Mouse (Mus musculus) central nervous system, embryonic 14 days (tissue): ENCODE results near the gene Tnpo2. TPM values are rescaled to one million over a fixed set of nuclear protein-coding genes. Genes with fewer than 3 reads are reported as not detected.

Experiments used
- polyA plus RNA-seq: library from polyadenylated mRNA; depleted of rRNA; stranded (reverse); fragments of >200 nt; gene quantifications from 2 replicates; pipeline ENCODE4 v1.2.3, GENCODE M21; 2012; rRNA removed

Tnpo2 gene
- polyA plus RNA-seq: 104 and 108 TPM in 2 replicates

GRCm38 (mm10) chr8:85036718-85037365 is at the start of gene Tnpo2:
Gene Tnpo2 (plus strand): TSS chr8:85036915.

GRCm38 (mm10) chr8:84990349-84990748 is 46.4 kb upstream of the Tnpo2 start, which contains the start of gene Hook2:
Gene Hook2 (plus strand): TSS chr8:84990603.

GRCm38 (mm10) chr8:85014431-85014830 is 22.3 kb upstream of the Tnpo2 start, which contains the start of gene Best2:
Gene Best2 (minus strand): TSS chr8:85014531.

DNA sequence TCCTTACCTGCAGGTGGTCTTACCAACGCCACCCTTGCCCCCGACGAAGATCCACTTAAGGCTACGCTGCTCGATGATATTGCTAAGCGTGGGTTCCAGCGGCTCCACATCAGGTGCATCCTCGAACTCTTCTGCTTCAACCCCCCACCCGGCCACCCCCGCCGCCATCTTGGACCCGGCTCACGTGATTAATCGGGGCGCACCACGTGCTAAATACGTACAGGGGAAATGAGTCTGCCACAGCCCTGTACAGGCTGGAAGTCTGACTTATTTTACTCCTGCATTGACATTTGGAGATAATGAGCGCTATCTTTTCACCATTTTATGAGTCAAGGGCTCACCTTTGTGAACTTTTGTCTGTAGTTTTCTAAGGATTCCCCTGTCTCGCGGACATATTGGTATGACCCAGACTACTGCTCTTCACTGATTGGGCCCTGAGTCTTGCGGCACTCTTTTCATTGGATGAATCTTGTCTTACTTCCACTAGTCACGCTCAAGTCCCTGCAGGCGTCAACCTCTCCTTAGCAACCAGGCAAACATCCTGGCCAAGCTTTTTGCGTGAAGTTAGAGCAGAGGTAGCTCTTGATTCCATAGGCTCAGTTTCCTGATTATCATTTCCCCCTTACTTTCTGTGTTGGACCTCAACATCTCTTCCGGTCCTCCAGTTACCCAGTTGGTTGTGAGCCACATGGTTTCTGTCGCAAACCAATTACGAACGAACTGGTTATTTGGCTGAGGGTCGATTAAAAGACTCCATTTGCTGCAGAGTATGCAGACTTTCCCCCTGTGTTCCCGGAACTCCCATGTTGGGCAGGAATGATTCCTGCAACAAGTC is 11.4 kb upstream of the Tnpo2 start, which contains the start of gene Asna1:
Gene Asna1, minus strand, starts transcription at position 184 of the 835 bp plus-strand sequence.

GRCm38 (mm10) chr8:85026670-85027515 is 9.8 kb upstream of the Tnpo2 start, which contains the start of gene Trir:
Gene Trir (plus strand): TSS chr8:85026823.

GRCm38 (mm10) chr8:85059879-85060616 is 23.3 kb downstream of the Tnpo2 start, which contains the start of gene Fbxw9:
Gene Fbxw9 (plus strand): TSS chr8:85060055.

DNA sequence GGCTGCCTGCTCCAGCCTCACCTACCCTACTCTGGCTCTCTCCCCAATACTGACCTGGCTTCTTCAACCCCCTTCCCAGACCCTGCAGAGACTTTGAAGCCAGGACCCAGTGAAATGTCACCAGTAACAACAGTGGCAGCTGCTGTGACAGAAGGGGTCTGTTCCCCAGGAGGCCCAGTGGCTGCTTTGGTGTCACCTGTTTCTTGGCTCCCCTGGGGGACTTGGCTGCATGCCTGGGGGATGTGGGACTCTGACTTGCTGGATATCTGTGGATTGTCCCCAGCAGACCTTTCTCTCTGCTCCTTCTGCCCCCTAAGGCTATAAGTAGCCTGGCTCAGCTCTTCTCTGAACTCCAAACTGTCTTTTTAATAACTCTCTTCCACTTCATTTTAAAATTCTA is 31.3 kb downstream of the Tnpo2 start, which contains the start of gene Gm5741:
Gene Gm5741, minus strand, starts transcription at position 1 of the 400 bp plus-strand sequence.

GRCm38 (mm10) chr8:85071514-85072281 is 35.0 kb downstream of the Tnpo2 start, which contains the start of gene Dhps:
Gene Dhps (plus strand): TSS chr8:85071757.

GRCm38 (mm10) chr8:85080532-85081215 is 44.0 kb downstream of the Tnpo2 start, which contains the start of gene Wdr83os:
Gene Wdr83os (plus strand): TSS chr8:85080740.

DNA sequence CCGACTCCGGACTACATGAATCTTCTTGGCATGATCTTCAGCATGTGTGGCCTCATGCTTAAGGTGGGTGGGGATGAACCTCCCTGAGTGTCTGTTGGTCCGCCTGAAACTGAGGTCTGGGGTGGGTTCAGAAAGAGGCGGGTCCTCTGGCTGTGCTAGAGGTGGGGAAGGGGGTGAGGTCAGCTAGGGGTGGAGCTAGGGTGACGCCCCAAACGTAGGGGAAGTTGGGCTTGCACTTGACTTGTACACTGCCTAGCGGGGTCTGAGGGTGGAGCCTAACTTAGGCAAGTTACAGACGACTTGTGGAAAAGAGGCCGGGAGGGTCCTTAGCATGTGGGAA is 44.5 kb downstream of the Tnpo2 start, which contains the start of gene Wdr83:
Gene Wdr83, minus strand, starts transcription at position 91 of the 340 bp plus-strand sequence.

DNA sequence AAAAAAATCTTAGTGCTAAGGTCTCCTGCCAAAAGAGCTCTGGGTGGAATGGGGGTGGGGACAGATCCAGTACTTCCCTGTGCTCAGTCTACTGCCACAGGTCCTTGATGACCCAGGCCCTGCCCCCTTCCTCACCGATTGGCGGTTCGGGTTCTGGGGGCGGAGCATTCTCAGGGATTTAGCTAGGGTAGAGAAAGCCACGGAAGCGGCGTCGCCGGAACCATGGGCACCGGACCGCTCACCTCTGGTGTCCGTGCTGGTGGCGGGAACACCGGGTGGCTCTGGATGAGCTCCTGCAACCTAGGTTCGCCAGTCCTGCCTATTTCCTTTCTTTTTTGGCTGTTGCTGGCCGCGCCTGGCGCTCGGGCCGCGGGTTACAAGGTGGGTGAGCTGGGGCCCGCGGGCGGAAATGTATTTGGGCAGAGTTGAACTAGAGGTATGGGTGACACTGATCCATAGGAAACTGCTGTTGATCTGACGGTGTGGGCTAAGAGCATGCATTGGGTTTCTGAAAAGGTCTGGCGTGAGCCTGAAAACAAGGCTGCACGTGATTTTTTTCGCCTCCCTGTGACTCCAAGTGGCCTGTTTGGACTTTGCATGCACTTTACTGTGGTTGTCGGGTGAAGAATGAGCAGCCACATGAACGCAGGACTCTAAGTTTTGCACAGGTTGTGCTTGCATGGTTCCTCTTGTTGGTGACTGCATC is 46.5 kb downstream of the Tnpo2 start, which contains the start of gene Man2b1:
Gene Man2b1, plus strand, starts transcription at position 163 of the 706 bp plus-strand sequence.

Other genes with a start within 250 kb of the Tnpo2 start
- 53.5 and 59.2 TPM in 2 replicates for gene Nfix, start 236.6 kb upstream of the Tnpo2 start, polyA plus RNA-seq
- gene Dand5, start 214.1 kb upstream of the Tnpo2 start, polyA plus RNA-seq: 8.7 and 9.3 TPM in 2 replicates
- gene Gadd45gip1, start 205.4 kb upstream of the Tnpo2 start, polyA plus RNA-seq: 37.6 and 41.9 TPM in 2 replicates
- 66.8 and 71.5 TPM in 2 replicates for gene Rad23a, start 196.2 kb upstream of the Tnpo2 start, polyA plus RNA-seq
- gene Calr, start 190.0 kb upstream of the Tnpo2 start, polyA plus RNA-seq: 455 and 581 TPM in 2 replicates
- gene Farsa, start 179.9 kb upstream of the Tnpo2 start, polyA plus RNA-seq: 123 and 124 TPM in 2 replicates
- gene Syce2, start 164.8 kb upstream of the Tnpo2 start, polyA plus RNA-seq: 26.9 and 31.5 TPM in 2 replicates
- 57.8 and 58.3 TPM in 2 replicates for gene Gcdh, start 143.0 kb upstream of the Tnpo2 start, polyA plus RNA-seq
- 0.66 and 0.96 TPM in 2 replicates for gene Klf1, start 135.0 kb upstream of the Tnpo2 start, polyA plus RNA-seq
- gene Dnase2a, start 128.4 kb upstream of the Tnpo2 start, polyA plus RNA-seq: 6.6 and 7.6 TPM in 2 replicates
- gene Mast1, start 99.6 kb upstream of the Tnpo2 start, polyA plus RNA-seq: 104 and 112 TPM in 2 replicates
- 6.7 TPM in 2 replicates for gene Rtbdn, start 89.9 kb upstream of the Tnpo2 start, polyA plus RNA-seq
- 0.32 TPM in 1 of 2 replicates, not detected in the other for gene Gm49661, start 67.5 kb upstream of the Tnpo2 start, polyA plus RNA-seq
- 811 and 935 TPM in 2 replicates for gene Prdx2, start 67.3 kb upstream of the Tnpo2 start, polyA plus RNA-seq
- gene Rnaseh2a, start 67.1 kb upstream of the Tnpo2 start, polyA plus RNA-seq: 58.0 and 61.0 TPM in 2 replicates
- gene Junb, start 58.2 kb upstream of the Tnpo2 start, polyA plus RNA-seq: 7.7 and 9.6 TPM in 2 replicates
- gene Hook2, start 46.3 kb upstream of the Tnpo2 start, polyA plus RNA-seq: 27.3 and 30.0 TPM in 2 replicates
- 0.06 TPM in 2 replicates for gene Best2, start 22.4 kb upstream of the Tnpo2 start, polyA plus RNA-seq
- gene Asna1, start 11.6 kb upstream of the Tnpo2 start, polyA plus RNA-seq: 218 and 232 TPM in 2 replicates
- gene Trir, start 10.1 kb upstream of the Tnpo2 start, polyA plus RNA-seq: 208 and 219 TPM in 2 replicates
- 84.0 and 96.1 TPM in 2 replicates for gene Fbxw9, start 23.1 kb downstream of the Tnpo2 start, polyA plus RNA-seq
- gene Gm5741, start 31.1 kb downstream of the Tnpo2 start, polyA plus RNA-seq: 0.70 and 0.73 TPM in 2 replicates
- 71.7 and 73.4 TPM in 2 replicates for gene Dhps, start 34.8 kb downstream of the Tnpo2 start, polyA plus RNA-seq
- gene Wdr83os, start 43.8 kb downstream of the Tnpo2 start, polyA plus RNA-seq: 105 and 110 TPM in 2 replicates
- 84.9 and 89.1 TPM in 2 replicates for gene Wdr83, start 44.4 kb downstream of the Tnpo2 start, polyA plus RNA-seq
- gene Man2b1, start 46.4 kb downstream of the Tnpo2 start, polyA plus RNA-seq: 20.3 and 26.4 TPM in 2 replicates
- 2.5 and 3.0 TPM in 2 replicates for gene Zfp791, start 86.2 kb downstream of the Tnpo2 start, polyA plus RNA-seq
- not detected in 2 replicates for gene Cks1brt, start 115.0 kb downstream of the Tnpo2 start, polyA plus RNA-seq
- not detected in 2 replicates for gene Olfr371, start 189.1 kb downstream of the Tnpo2 start, polyA plus RNA-seq